Mouse (Mus musculus) hindbrain, embryonic 10.5 days (tissue): ENCODE results near the gene Serpina3m. TPM values are rescaled to one million over a fixed set of nuclear protein-coding genes. Genes with fewer than 3 reads are reported as not detected.

Experiments used
- DNase-seq: peaks from one replicate; pipeline ENCODE4 v3.0.0-alpha.2; 2017; ENCODE audit warnings: low spot score
- H3K27ac ChIP-seq: fragments of 300-500 bp; sonication (generic); 2 replicates; pipeline ENCODE4 v1.5.1; 2016; ENCODE audit warnings: mild to moderate bottlenecking, moderate library complexity
- H3K27me3 ChIP-seq: fragments of 300-500 bp; sonication (generic); 2 replicates; pipeline ENCODE4 v1.6.1; 2016; ENCODE audit warnings: mild to moderate bottlenecking; ENCODE audit not compliant: poor library complexity, insufficient read depth, severe bottlenecking
- H3K36me3 ChIP-seq: fragments of 300-500 bp; sonication (generic); 2 replicates; pipeline ENCODE4 v1.6.1; 2016; ENCODE audit warnings: mild to moderate bottlenecking, moderate library complexity
- H3K4me1 ChIP-seq: fragments of 300-500 bp; sonication (generic); replicated peaks from 2 replicates; pipeline ENCODE4 v1.6.1; 2016; ENCODE audit warnings: mild to moderate bottlenecking
- H3K4me3 ChIP-seq: fragments of 300-500 bp; sonication (generic); 2 replicates; pipeline ENCODE4 v1.5.1; 2016; ENCODE audit warnings: mild to moderate bottlenecking, moderate library complexity
- H3K9me3 ChIP-seq: fragments of 300-500 bp; sonication (generic); 2 replicates; pipeline ENCODE4 v1.6.1; 2016; ENCODE audit warnings: mild to moderate bottlenecking, moderate library complexity
- WGBS: fragments of 180-500 bp; shearing (Covaris S2); methylation state at CpG from one replicate; pipeline ENCODE4 v1.1.7; 2016; 5-methylcytosine and 5-hydroxymethylcytosine counted together
- polyA plus RNA-seq: library from polyadenylated mRNA; unstranded; fragments of >200 nt; fragmentation: Nextera tagmentation; extraction: Ambion mirVana; gene quantifications from 2 replicates; pipeline ENCODE4 v1.2.1, GENCODE M21; 2016

The Serpina3m gene
- polyA plus RNA-seq, 1 experiment from 2014 or later: not detected

- H3K4me3 ChIP-seq: no peak overlapping the region
- peaks cover 9% of the 10 kb centered on the region for H3K4me1 ChIP-seq
- no peak overlapping the region for H3K27ac ChIP-seq
- DNase-seq: no peak
- 88% methylated on average over 11 of the region's 11 CpGs for WGBS
- H3K9me3 ChIP-seq: no peaks in the 10 kb centered on the region
- no peaks in the 10 kb centered on the region for H3K36me3 ChIP-seq
- H3K27me3 ChIP-seq: peaks cover 13% of the 10 kb centered on the region; the same call in 1 of the 2 replicates
These were observed 105.4 kb downstream of the Serpina3m start for GRCm38 (mm10) chr12:104443716-104444115.

Other genes with a start within 250 kb of the Serpina3m start
- gene Serpina5, start 237.4 kb upstream of the Serpina3m start, polyA plus RNA-seq: not detected in 2 replicates
- gene Serpina3a, start 225.8 kb upstream of the Serpina3m start, polyA plus RNA-seq: not detected in 2 replicates
- gene Serpina3b, start 210.5 kb upstream of the Serpina3m start, polyA plus RNA-seq: not detected in 2 replicates
- not detected in 2 replicates for gene Serpina3c, start 184.6 kb upstream of the Serpina3m start, polyA plus RNA-seq
- gene Serpina3f, start 123.9 kb upstream of the Serpina3m start, polyA plus RNA-seq: 0.47 TPM in 1 of 2 replicates, not detected in the other
- not detected in 2 replicates for gene Serpina3g, start 102.2 kb upstream of the Serpina3m start, polyA plus RNA-seq
- 0.34 TPM in 1 of 2 replicates, not detected in the other for gene Serpina3i, start 75.4 kb upstream of the Serpina3m start, polyA plus RNA-seq
- gene Serpina3j, start 23.9 kb upstream of the Serpina3m start, polyA plus RNA-seq: not detected in 2 replicates
- gene Serpina3k, start within 50 bp of the Serpina3m start, polyA plus RNA-seq: not detected in 2 replicates
- gene Serpina3n, start 68.2 kb downstream of the Serpina3m start, polyA plus RNA-seq: not detected in 2 replicates
- 0.55 and 0.76 TPM in 2 replicates for gene Gsc, start 134.8 kb downstream of the Serpina3m start, polyA plus RNA-seq